Mouse (Mus musculus): ENCODE measurements around the gene Prkcd.

The Prkcd gene

GRCm38 (mm10) chr14:30568016-30568415 is 58.0 kb downstream of the Prkcd start:
- no peak for DNase-seq

DNA sequence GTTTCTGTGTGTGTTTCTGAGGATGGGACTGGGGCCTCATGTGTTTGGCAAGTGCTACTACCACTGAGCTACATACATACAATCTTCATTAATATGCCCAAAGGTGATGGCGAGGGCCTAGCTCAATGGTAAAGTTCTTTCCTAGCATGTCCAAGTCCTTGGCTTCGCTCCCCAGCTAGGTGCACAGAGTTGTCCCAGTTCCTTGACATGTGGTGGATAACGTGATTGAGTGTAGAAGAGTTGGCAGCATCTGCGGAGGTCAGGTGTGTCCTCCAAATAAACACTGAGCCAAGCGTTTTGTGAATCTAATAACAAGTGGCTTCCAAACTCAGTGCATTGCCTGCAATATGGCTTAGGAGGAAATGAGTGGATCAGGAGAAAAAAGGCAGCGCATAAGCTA is 59.7 kb downstream of the Prkcd start:
- DNase-seq, result no peak

DNA sequence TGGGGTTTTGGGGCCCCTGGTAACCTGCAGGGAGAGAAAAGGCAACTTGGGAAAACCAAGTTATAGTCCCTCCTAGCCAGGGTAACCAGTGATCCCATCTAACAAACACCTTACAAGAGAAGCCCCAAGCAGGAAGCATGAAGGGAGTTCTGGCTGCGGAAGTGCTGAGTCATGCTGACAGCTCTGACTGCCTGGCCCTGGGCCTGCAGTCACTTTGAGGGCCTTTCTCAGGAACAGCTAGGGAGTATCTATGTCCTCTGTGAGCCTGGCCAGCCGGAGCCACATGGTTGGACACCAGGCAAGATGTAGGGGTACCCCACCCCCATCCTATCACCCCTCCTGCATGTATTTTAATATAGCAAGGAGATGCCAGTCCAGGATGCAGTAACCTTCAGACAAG is 61.6 kb downstream of the Prkcd start:
- DNase-seq, result no peak

DNA sequence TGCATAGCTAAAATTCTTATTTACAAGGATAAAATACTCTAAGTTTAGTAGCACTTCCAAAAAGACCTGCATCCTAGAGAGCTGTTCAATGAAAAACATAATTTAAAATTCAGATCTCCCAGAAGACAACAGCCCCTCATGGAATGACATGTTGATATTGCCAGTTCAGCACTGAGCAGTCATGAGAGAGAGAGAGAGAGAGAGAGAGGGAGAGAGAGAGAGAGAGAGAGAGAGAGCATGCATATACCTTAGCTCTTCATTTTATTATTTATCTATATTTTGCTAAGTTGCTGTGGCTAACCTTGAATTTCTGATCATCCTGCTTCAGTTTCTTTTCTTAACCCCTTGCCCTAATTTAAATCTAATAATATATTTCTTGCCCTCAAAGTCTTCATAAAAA is 63.7 kb downstream of the Prkcd start:
- no peak for DNase-seq

- no peak for DNase-seq
Measured at GRCm38 (mm10) chr14:30561470-30562187, 64.4 kb downstream of the Prkcd start.

DNA sequence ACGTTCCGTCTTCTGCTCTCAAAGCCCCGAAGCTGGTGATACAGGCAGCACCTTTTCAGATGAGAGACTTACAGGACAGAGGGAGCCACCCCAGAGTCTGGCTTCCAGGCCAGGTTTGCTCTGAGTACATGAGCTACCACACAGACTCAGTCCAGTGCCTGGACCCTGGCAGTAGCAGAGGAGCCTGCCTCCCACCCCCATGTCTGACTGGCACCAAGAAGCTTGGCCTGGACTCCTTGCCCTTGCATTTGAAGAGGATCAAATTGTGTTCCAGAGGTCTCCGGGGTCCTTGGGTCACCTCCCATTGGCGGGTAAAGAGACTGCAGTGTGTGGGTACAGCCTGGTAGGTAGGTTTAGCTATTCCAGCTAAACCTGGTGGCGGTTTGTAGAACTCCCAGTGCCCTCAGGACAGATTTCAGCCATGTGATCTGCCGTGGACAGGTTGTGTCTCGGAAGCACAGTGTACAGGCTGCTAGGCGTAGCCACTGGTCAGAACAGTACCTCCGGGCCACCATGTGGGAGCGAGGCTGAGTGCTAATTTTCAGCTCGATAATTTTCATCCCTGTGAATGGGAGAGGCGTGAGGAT is 65.1 kb downstream of the Prkcd start:
- no peak for DNase-seq

- DNase-seq, result peak; percentile 68
Measured at GRCm38 (mm10) chr14:30559321-30559850, 66.6 kb downstream of the Prkcd start.

- DNase-seq, result no peak
Measured at GRCm38 (mm10) chr14:30557730-30558129, 68.3 kb downstream of the Prkcd start.

DNA sequence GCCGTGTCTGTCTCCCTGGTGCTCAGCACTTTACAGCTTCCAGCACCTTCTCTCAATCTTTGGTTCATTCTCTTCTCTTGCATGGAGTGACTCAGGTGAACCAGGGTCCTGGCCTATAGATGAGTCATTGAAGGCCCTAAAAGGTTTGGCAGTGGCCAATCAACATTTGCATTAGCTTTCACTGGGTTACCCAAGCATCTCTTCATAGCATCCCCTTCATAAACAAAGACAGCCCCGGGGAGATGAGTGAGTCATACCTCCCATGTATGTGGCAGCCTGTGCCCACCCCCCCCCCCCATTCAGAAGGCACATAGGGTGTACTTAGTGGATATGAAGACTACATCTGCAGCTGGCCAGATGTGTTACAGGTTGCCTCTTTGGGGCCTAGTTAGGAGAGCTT is 69.4 kb downstream of the Prkcd start:
- DNase-seq, result no peak

DNA sequence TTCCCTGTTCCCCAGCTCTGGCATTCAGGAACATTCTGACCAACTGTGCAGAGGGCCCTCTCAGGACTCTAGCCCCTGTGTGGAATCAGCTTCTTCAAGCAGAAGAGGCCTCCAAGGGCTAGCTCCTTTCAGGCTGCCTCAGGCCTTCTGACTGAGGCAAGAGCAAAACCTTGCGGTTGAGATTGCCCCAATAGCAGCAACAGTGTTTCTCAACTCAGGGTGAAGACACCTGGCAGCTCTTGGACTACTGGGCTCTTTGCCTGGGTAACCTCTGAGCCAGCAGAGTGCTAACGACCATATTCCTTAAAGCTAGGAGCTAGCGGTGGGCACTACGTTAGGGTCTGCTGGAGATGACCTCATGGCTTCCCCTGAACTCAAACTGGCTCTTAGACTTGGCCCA is 72.8 kb downstream of the Prkcd start:
- DNase-seq, result no peak

DNA sequence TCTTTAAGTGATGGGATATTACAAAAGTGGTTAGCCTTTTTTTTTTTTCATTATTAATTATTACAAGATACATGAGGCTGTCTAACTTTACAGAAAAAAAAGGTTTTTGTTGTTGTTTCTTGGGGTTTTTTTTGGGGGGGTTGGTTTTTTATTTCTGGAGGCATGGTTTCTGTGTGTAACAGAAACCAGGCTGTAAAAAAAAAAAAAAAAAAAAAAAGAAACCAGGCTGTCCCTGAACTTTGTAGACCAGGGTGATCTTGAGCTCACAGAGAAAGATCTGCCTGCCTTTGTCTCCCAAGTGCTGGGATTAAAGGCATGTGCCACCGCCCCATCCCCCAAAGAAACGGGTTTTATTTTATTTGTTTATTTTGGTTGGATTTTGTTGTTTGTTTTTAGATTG is 74.0 kb downstream of the Prkcd start:
- DNase-seq, result no peak

- no peak for DNase-seq
Measured at GRCm38 (mm10) chr14:30551509-30551908, 74.5 kb downstream of the Prkcd start.

DNA sequence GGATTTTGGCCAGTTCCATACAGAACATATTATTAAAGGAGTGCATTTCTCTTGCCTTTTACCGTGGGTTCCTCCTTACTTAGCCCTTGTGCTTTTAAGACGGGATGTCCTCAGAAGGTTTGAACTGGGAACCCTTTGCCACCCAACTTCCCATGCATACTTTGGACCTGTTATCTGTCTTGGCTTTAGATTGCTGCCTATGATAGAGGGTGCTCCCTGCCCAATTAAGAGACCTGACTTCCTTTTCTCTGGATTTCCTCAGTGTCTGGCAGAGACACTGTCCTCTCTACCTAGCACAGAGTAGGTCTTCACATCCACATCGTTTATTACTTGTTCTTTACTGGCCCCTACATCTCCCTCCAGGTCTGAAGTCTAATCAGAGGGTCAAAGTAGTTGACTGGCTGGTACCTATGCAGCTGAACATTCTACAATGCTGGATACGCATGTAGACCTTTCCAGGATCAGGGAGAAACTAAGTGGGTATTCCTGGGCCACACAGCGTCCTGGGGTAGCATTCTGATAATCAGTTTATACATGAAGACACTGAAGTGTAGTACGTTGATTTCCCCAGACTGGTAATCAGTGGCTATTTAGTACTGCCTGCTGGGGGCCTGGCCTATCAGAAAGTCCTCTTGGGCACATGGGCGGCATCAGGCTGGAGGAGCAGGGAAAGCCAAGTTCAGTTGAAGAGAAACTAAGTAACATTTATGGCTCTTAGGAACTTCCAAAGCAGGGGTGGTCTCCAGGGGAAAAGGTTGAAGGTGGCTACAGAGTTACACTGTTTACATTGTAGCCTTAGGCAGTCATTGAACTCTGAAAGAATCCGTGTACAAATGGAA is 75.6 kb downstream of the Prkcd start:
- DNase-seq, result no peak

GRCm38 (mm10) chr14:30549777-30550149 is 76.2 kb downstream of the Prkcd start:
- DNase-seq, result peak; percentile 55

- DNase-seq, result peak; percentile 93
Measured at GRCm38 (mm10) chr14:30548965-30549776, 76.8 kb downstream of the Prkcd start.

- peak; percentile 70 for DNase-seq
Measured at GRCm38 (mm10) chr14:30548131-30548720, 77.8 kb downstream of the Prkcd start, which contains the start of gene Tkt. TSS of gene Tkt (plus strand) at chr14:30548359.

Measured in cerebellum, adult 11-12 months (tissue).